Mouse (Mus musculus) kidney, postnatal 10 days (tissue): ENCODE measurements around the gene Hist1h1e.
"Not testable (repeated sequence)": the region's sequence is repeated elsewhere in the genome, so short reads cannot be mapped to it uniquely, and the experiment has no call there.

Experiments
- DNase-seq: peaks from one replicate; pipeline ENCODE4 v3.0.0; 2021; ENCODE audit warnings: mixed read lengths

Hist1h1e gene

GRCm38 (mm10) chr13:23591886-23592285 is 30.5 kb downstream of the Hist1h1e start:
- DNase-seq = not testable (repeated sequence)

GRCm38 (mm10) chr13:23591206-23591605 is 31.2 kb downstream of the Hist1h1e start:
- DNase-seq = no peak

- DNase-seq = no peak
These were observed 35.5 kb downstream of the Hist1h1e start for GRCm38 (mm10) chr13:23586940-23587225.

GRCm38 (mm10) chr13:23586099-23586939 is 36.0 kb downstream of the Hist1h1e start:
- DNase-seq = no peak

- DNase-seq = peak; percentile 68
These were observed 36.8 kb downstream of the Hist1h1e start for GRCm38 (mm10) chr13:23585442-23586098.

GRCm38 (mm10) chr13:23585029-23585441 is 37.3 kb downstream of the Hist1h1e start:
- DNase-seq = peak; percentile 81

- no peak for DNase-seq
These were observed 38.0 kb downstream of the Hist1h1e start for GRCm38 (mm10) chr13:23584331-23584730.

GRCm38 (mm10) chr13:23583387-23584068 is 38.8 kb downstream of the Hist1h1e start:
- no peak for DNase-seq

- no peak for DNase-seq
These were observed 39.9 kb downstream of the Hist1h1e start for GRCm38 (mm10) chr13:23582219-23583056.

GRCm38 (mm10) chr13:23581408-23582218 is 40.7 kb downstream of the Hist1h1e start, which contains the start of gene Hist1h4d:
TSS of gene Hist1h4d (plus strand) at chr13:23581598.
- peak; percentile 94 for DNase-seq

- DNase-seq = no peak
These were observed 44.5 kb downstream of the Hist1h1e start for GRCm38 (mm10) chr13:23577835-23578234.

GRCm38 (mm10) chr13:23576906-23577639 is 45.3 kb downstream of the Hist1h1e start:
- no peak for DNase-seq

- DNase-seq = no peak
These were observed 45.9 kb downstream of the Hist1h1e start for GRCm38 (mm10) chr13:23576351-23576881.

- not testable (repeated sequence) for DNase-seq
These were observed 46.5 kb downstream of the Hist1h1e start for GRCm38 (mm10) chr13:23575864-23576313.

GRCm38 (mm10) chr13:23575271-23575851 is 47.0 kb downstream of the Hist1h1e start, which contains the start of gene Hist1h3d:
TSS of gene Hist1h3d (plus strand) at chr13:23575763.
- no peak for DNase-seq

GRCm38 (mm10) chr13:23574546-23575170 is 47.7 kb downstream of the Hist1h1e start:
- not testable (repeated sequence) for DNase-seq

- DNase-seq = peak; percentile 93
These were observed 48.3 kb downstream of the Hist1h1e start, which contains the start of the genes Hist1h2bf and Hist1h2ad for GRCm38 (mm10) chr13:23573898-23574524. TSS of gene Hist1h2bf (minus strand) at chr13:23574196. TSS of gene Hist1h2ad (plus strand) at chr13:23574381.

GRCm38 (mm10) chr13:23573034-23573897 is 49.1 kb downstream of the Hist1h1e start:
- not testable (repeated sequence) for DNase-seq
